Mouse (Mus musculus) retina, postnatal 1 day (tissue): ENCODE measurements around the gene 4931409K22Rik.
"Not testable (repeated sequence)": the region's sequence is repeated elsewhere in the genome, so short reads cannot be mapped to it uniquely, and the experiment has no call there.

Experiments used
- DNase-seq: peaks from one replicate; pipeline ENCODE4 v3.0.0-alpha.2; 2012

The 4931409K22Rik gene

GRCm38 (mm10) chr5:24592471-24593160 is 36.0 kb upstream of the 4931409K22Rik start:
- no peak for DNase-seq

- DNase-seq: no peak
These were observed 35.3 kb upstream of the 4931409K22Rik start for GRCm38 (mm10) chr5:24591796-24592470.

GRCm38 (mm10) chr5:24591268-24591721 is 34.7 kb upstream of the 4931409K22Rik start:
- DNase-seq: no peak

GRCm38 (mm10) chr5:24589511-24590500 is 33.2 kb upstream of the 4931409K22Rik start:
- no peak for DNase-seq

GRCm38 (mm10) chr5:24587200-24587577 is 30.6 kb upstream of the 4931409K22Rik start:
- DNase-seq: peak; percentile 35

- DNase-seq: peak; percentile 91
These were observed 30.1 kb upstream of the 4931409K22Rik start, which contains the start of gene Chpf2 for GRCm38 (mm10) chr5:24586547-24587199. Gene Chpf2, plus strand, starts transcription at chr5:24586741.

GRCm38 (mm10) chr5:24586106-24586505 is 29.5 kb upstream of the 4931409K22Rik start:
- DNase-seq: no peak

GRCm38 (mm10) chr5:24578109-24578963 is 21.7 kb upstream of the 4931409K22Rik start:
- DNase-seq: no peak

GRCm38 (mm10) chr5:24577183-24577929 is 20.7 kb upstream of the 4931409K22Rik start, which contains the start of gene Abcf2:
Gene Abcf2, minus strand, starts transcription at chr5:24577467.
- peak; percentile 100 for DNase-seq

- DNase-seq: no peak
These were observed 20.2 kb upstream of the 4931409K22Rik start for GRCm38 (mm10) chr5:24576801-24577182.

GRCm38 (mm10) chr5:24575948-24576347 is 19.3 kb upstream of the 4931409K22Rik start:
- DNase-seq: no peak

GRCm38 (mm10) chr5:24555335-24555734 is 1.3 kb downstream of the 4931409K22Rik start:
- not testable (repeated sequence) for DNase-seq

GRCm38 (mm10) chr5:24553621-24554244 is 2.9 kb downstream of the 4931409K22Rik start:
- no peak for DNase-seq

- DNase-seq: no peak
These were observed 5.3 kb downstream of the 4931409K22Rik start for GRCm38 (mm10) chr5:24551317-24551688.

GRCm38 (mm10) chr5:24550598-24551316 is 5.9 kb downstream of the 4931409K22Rik start:
- DNase-seq: peak; percentile 82

GRCm38 (mm10) chr5:24542643-24543042 is 14.0 kb downstream of the 4931409K22Rik start:
- DNase-seq: peak; percentile 43

GRCm38 (mm10) chr5:24541144-24541569 is 15.5 kb downstream of the 4931409K22Rik start:
- no peak for DNase-seq

GRCm38 (mm10) chr5:24540387-24541143 is 16.0 kb downstream of the 4931409K22Rik start, which contains the start of gene Asb10:
Gene Asb10, minus strand, starts transcription at chr5:24540978.
- no peak for DNase-seq
